Mouse (Mus musculus): ENCODE results near the gene Tnfsf9. TPM values are rescaled to one million over a fixed set of nuclear protein-coding genes. Genes with fewer than 3 reads are reported as not detected.

Tnfsf9 gene
- polyA plus RNA-seq, 1 experiment = 11.8 TPM

DNA sequence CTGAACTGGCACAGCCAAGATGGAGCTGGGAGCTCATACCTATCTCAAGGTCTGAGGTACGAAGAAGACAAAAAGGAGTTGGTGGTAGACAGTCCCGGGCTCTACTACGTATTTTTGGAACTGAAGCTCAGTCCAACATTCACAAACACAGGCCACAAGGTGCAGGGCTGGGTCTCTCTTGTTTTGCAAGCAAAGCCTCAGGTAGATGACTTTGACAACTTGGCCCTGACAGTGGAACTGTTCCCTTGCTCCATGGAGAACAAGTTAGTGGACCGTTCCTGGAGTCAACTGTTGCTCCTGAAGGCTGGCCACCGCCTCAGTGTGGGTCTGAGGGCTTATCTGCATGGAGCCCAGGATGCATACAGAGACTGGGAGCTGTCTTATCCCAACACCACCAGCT, 1.9 kb downstream of the Tnfsf9 start:
- no peaks in the 10 kb centered on the region for H3K36me3 ChIP-seq (ENCODE audit: control insufficient read depth, insufficient read depth)
- H3K79me2 ChIP-seq (ENCODE audit: control insufficient read depth, insufficient read depth) = peaks cover 21% of the 10 kb centered on the region
- TF ChIP-seq FOSL1 (IDR thresholded peaks at IDR 0.05; ENCODE audit: insufficient read depth, low read length, poor library complexity, severe bottlenecking) = no peak
- no peak for TF ChIP-seq USF1 (IDR thresholded peaks at IDR 0.05; ENCODE audit: low read depth)
- TF ChIP-seq CEBPB (IDR thresholded peaks at IDR 0.05; ENCODE audit: low read depth) = no peak
- TF ChIP-seq CTCF (IDR thresholded peaks at IDR 0.05; ENCODE audit: control insufficient read depth, insufficient read depth, insufficient read length) = no peak
- TF ChIP-seq MAX (IDR thresholded peaks at IDR 0.05) = no peak
- TF ChIP-seq MYOG (IDR thresholded peaks at IDR 0.05; ENCODE audit: control insufficient read depth, extremely low read depth, insufficient read length) = no peak
- no peak for TF ChIP-seq MYOD1 (IDR thresholded peaks at IDR 0.05; ENCODE audit: control insufficient read depth, insufficient read length, low read depth)
- H3K79me3 ChIP-seq (ENCODE audit: low read depth) = peaks cover 8% of the 10 kb centered on the region
- H3ac ChIP-seq (ENCODE audit: control insufficient read depth, insufficient read length, low read depth) = no peak overlapping the region
- no peak overlapping the region for H3K4me3 ChIP-seq (ENCODE audit: insufficient read depth, poor library complexity, severe bottlenecking)
- H3K27me3 ChIP-seq (ENCODE audit: control insufficient read depth, insufficient read depth, insufficient read length) = no peaks in the 10 kb centered on the region

GRCm38 (mm10) chr17:57108040-57108665, 3.0 kb downstream of the Tnfsf9 start:
- H3K36me3 ChIP-seq (ENCODE audit: control insufficient read depth, insufficient read depth) = no peaks in the 10 kb centered on the region
- H3K4me3 ChIP-seq (ENCODE audit: insufficient read depth, poor library complexity, severe bottlenecking) = no peak overlapping the region
- H3K79me3 ChIP-seq (ENCODE audit: low read depth) = peaks cover 8% of the 10 kb centered on the region
- no peak for TF ChIP-seq USF1 (IDR thresholded peaks at IDR 0.05; ENCODE audit: low read depth)
- no peak for TF ChIP-seq CTCF (IDR thresholded peaks at IDR 0.05; ENCODE audit: control insufficient read depth, insufficient read depth, insufficient read length)
- no peak for TF ChIP-seq MAX (IDR thresholded peaks at IDR 0.05)
- TF ChIP-seq MYOD1 (IDR thresholded peaks at IDR 0.05; ENCODE audit: control insufficient read depth, insufficient read length, low read depth) = no peak
- no peak for TF ChIP-seq CEBPB (IDR thresholded peaks at IDR 0.05; ENCODE audit: low read depth)
- no peak for TF ChIP-seq MYOG (IDR thresholded peaks at IDR 0.05; ENCODE audit: control insufficient read depth, extremely low read depth, insufficient read length)
- no peak for TF ChIP-seq FOSL1 (IDR thresholded peaks at IDR 0.05; ENCODE audit: insufficient read depth, low read length, poor library complexity, severe bottlenecking)
- peaks cover 21% of the 10 kb centered on the region for H3K79me2 ChIP-seq (ENCODE audit: control insufficient read depth, insufficient read depth)
- no peak overlapping the region for H3ac ChIP-seq (ENCODE audit: control insufficient read depth, insufficient read length, low read depth)
- H3K27me3 ChIP-seq (ENCODE audit: control insufficient read depth, insufficient read depth, insufficient read length) = no peaks in the 10 kb centered on the region

DNA sequence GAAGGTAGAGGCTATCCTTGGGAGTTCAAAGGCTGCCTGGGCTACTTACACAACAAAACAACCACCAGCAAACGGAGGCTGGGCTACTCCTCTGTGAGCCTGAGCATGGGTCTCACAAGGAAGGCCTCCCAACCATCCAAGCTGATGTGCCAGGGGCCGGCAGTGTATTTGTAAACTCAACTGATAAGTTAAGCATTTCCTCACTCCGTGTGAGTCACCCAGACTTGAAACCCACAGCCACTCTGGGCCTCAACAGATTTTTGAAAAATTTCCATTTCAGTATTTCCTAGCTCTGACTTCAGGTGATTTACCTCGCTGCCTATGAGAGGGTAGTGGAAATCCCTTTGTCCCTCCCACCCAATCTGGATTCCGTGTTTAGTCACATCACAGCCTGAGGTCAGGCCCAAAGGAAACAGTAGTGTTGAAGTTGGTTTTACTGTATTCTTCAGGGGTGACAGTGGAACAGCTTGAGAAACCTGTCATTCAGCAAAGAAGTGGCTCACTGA, 3.6 kb downstream of the Tnfsf9 start:
- Histone ChIP-seq H3K27me3 (ENCODE audit: control insufficient read depth, insufficient read depth, insufficient read length) (no peaks in the 10 kb centered on the region), H3K79me2 (ENCODE audit: control insufficient read depth, insufficient read depth) (peaks cover 21% of the 10 kb centered on the region), H3K4me3 (ENCODE audit: insufficient read depth, poor library complexity, severe bottlenecking) (no peak overlapping the region), H3ac (ENCODE audit: control insufficient read depth, insufficient read length, low read depth) (no peak overlapping the region), H3K36me3 (ENCODE audit: control insufficient read depth, insufficient read depth) (no peaks in the 10 kb centered on the region), H3K79me3 (ENCODE audit: low read depth) (peaks cover 8% of the 10 kb centered on the region)
- TF ChIP-seq USF1 (IDR thresholded peaks at IDR 0.05; ENCODE audit: low read depth) = no peak
- TF ChIP-seq CTCF (IDR thresholded peaks at IDR 0.05; ENCODE audit: control insufficient read depth, insufficient read depth, insufficient read length) = no peak
- no peak for TF ChIP-seq CEBPB (IDR thresholded peaks at IDR 0.05; ENCODE audit: low read depth)
- no peak for TF ChIP-seq MYOD1 (IDR thresholded peaks at IDR 0.05; ENCODE audit: control insufficient read depth, insufficient read length, low read depth)
- TF ChIP-seq FOSL1 (IDR thresholded peaks at IDR 0.05; ENCODE audit: insufficient read depth, low read length, poor library complexity, severe bottlenecking) = no peak
- TF ChIP-seq MAX (IDR thresholded peaks at IDR 0.05) = no peak
- TF ChIP-seq MYOG (IDR thresholded peaks at IDR 0.05; ENCODE audit: control insufficient read depth, extremely low read depth, insufficient read length) = no peak

DNA sequence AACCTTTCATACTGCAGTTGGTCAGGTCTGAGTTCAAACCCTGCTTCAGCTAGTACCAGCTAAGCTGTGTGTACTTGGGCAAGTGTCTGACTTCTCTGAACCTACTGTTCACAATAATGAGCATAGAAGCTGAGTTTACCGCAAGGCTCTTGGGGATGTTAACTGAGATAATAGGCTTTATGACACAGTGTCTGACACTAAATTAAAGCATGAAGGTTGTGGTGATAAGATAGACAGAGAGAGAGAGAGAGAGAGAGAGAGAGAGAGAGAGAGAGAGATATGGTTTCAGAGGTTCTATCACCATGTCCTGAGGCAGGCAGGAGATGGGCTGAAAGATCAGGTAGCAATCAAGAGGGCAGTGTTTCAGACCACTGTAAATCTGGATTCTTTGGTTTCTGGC, 4.9 kb downstream of the Tnfsf9 start:
- Histone ChIP-seq H3K36me3 (ENCODE audit: control insufficient read depth, insufficient read depth) (no peaks in the 10 kb centered on the region), H3ac (ENCODE audit: control insufficient read depth, insufficient read length, low read depth) (no peak overlapping the region), H3K79me3 (ENCODE audit: low read depth) (peaks cover 8% of the 10 kb centered on the region), H3K79me2 (ENCODE audit: control insufficient read depth, insufficient read depth) (peaks cover 21% of the 10 kb centered on the region), H3K4me3 (ENCODE audit: insufficient read depth, poor library complexity, severe bottlenecking) (no peak overlapping the region), H3K27me3 (ENCODE audit: control insufficient read depth, insufficient read depth, insufficient read length) (no peaks in the 10 kb centered on the region)
- no peak for TF ChIP-seq USF1 (IDR thresholded peaks at IDR 0.05; ENCODE audit: low read depth)
- no peak for TF ChIP-seq CTCF (IDR thresholded peaks at IDR 0.05; ENCODE audit: control insufficient read depth, insufficient read depth, insufficient read length)
- no peak for TF ChIP-seq MYOG (IDR thresholded peaks at IDR 0.05; ENCODE audit: control insufficient read depth, extremely low read depth, insufficient read length)
- no peak for TF ChIP-seq MYOD1 (IDR thresholded peaks at IDR 0.05; ENCODE audit: control insufficient read depth, insufficient read length, low read depth)
- TF ChIP-seq MAX (IDR thresholded peaks at IDR 0.05) = no peak
- TF ChIP-seq FOSL1 (IDR thresholded peaks at IDR 0.05; ENCODE audit: insufficient read depth, low read length, poor library complexity, severe bottlenecking) = no peak
- no peak for TF ChIP-seq CEBPB (IDR thresholded peaks at IDR 0.05; ENCODE audit: low read depth)

DNA sequence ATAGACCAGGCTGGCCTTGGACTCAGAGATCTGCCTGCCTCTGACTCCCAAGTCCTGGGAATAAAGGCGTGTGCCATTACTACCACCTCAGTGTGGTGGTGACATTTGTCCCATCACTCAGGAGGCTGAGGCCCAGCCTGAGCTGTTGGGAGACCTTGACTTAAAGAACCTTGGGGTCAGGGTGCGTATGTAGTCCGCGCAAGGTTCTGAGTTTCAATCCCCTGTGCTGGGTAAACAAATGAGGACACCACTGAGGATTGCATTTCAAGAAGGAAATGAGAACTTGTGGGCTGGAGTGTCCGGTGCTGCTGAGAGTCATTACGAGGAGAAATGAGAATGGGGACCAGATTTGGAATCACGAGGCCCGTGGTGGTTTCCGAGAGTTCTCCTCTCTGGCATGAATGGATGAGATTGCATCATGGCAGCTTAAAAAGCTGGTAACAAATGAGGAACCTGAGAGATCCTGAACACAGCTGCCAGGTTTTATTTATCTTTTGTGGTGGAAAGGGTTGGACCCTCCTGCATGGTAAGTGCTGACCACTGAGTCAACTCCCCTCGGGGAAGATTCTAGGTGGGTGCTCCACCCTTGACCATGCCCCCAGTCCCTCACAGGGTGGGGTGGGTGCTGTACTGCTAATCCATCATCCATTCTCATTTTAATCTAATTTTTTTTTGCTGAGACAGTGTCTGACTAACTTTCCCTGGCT, 7.8 kb downstream of the Tnfsf9 start:
- H3ac ChIP-seq (ENCODE audit: control insufficient read depth, insufficient read length, low read depth) = no peak overlapping the region
- no peaks in the 10 kb centered on the region for H3K27me3 ChIP-seq (ENCODE audit: control insufficient read depth, insufficient read depth, insufficient read length)
- no peak for TF ChIP-seq CTCF (IDR thresholded peaks at IDR 0.05; ENCODE audit: control insufficient read depth, insufficient read depth, insufficient read length)
- TF ChIP-seq MAX (IDR thresholded peaks at IDR 0.05) = no peak
- no peak for TF ChIP-seq MYOD1 (IDR thresholded peaks at IDR 0.05; ENCODE audit: control insufficient read depth, insufficient read length, low read depth)
- no peak for TF ChIP-seq USF1 (IDR thresholded peaks at IDR 0.05; ENCODE audit: low read depth)
- TF ChIP-seq FOSL1 (IDR thresholded peaks at IDR 0.05; ENCODE audit: insufficient read depth, low read length, poor library complexity, severe bottlenecking) = no peak
- no peak for TF ChIP-seq CEBPB (IDR thresholded peaks at IDR 0.05; ENCODE audit: low read depth)
- H3K79me2 ChIP-seq (ENCODE audit: control insufficient read depth, insufficient read depth) = no peaks in the 10 kb centered on the region
- no peaks in the 10 kb centered on the region for H3K79me3 ChIP-seq (ENCODE audit: low read depth)
- H3K36me3 ChIP-seq (ENCODE audit: control insufficient read depth, insufficient read depth) = no peaks in the 10 kb centered on the region
- H3K4me3 ChIP-seq (ENCODE audit: insufficient read depth, poor library complexity, severe bottlenecking) = no peak overlapping the region
